Mouse (Mus musculus) heart, adult 2 months (tissue): ENCODE measurements around the gene Ptpn4.

ENCODE experiments used
- CTCF ChIP-seq: fragments of 200-600 bp; IDR thresholded peaks from 2 replicates; pipeline ENCODE4 v1.8.1; 2022; ENCODE audit warnings: antibody characterized with exemption, mild to moderate bottlenecking, moderate library complexity
- POLR2A ChIP-seq: fragments of 200-500 bp; IDR thresholded peaks from 2 replicates; pipeline ENCODE4 v1.6.1; 2011; ENCODE audit warnings: mild to moderate bottlenecking, low read depth, low read length, control low read depth; ENCODE audit not compliant: insufficient read depth

GRCm38 (mm10) chr1:119634746-119635145, 202.7 kb downstream of the Ptpn4 start:
- TF ChIP-seq POLR2A (no peak), CTCF (no peak)
